Mouse (Mus musculus) stomach, embryonic 14.5 days (tissue): ENCODE data around the gene Galnt10. TPM values are rescaled to one million over a fixed set of nuclear protein-coding genes. Genes with fewer than 3 reads are reported as not detected.

Source experiments
- ATAC-seq: fragments of 200-750 bp; cut with Nextera tagmentation; 2 replicates; pipeline ENCODE4 v1.8.0; 2017; ENCODE audit warnings: low read depth, moderate TSS enrichment; ENCODE audit not compliant: insufficient number of reproducible peaks, insufficient read depth, low FRiP score
- H3K27ac ChIP-seq: fragments of 300-500 bp; sonication (generic); 2 replicates; pipeline ENCODE4 v1.5.1; 2014; ENCODE audit warnings: mild to moderate bottlenecking, low read length, moderate library complexity, mixed read lengths
- H3K27me3 ChIP-seq: fragments of 300-500 bp; sonication (generic); 2 replicates; pipeline ENCODE4 v1.6.1; 2014; ENCODE audit warnings: low read length, control low read depth, mixed read lengths; ENCODE audit not compliant: control insufficient read depth, insufficient read depth
- H3K36me3 ChIP-seq: fragments of 300-500 bp; sonication (generic); 2 replicates; pipeline ENCODE4 v1.6.1; 2014; ENCODE audit warnings: mild to moderate bottlenecking, control low read depth, low read length, moderate library complexity, mixed read lengths; ENCODE audit not compliant: control insufficient read depth, insufficient read depth
- H3K4me1 ChIP-seq: fragments of 300-500 bp; sonication (generic); 2 replicates; pipeline ENCODE4 v1.6.1; 2014; ENCODE audit warnings: low read length, control low read depth, mixed read lengths; ENCODE audit not compliant: control insufficient read depth, insufficient read depth
- H3K4me2 ChIP-seq: fragments of 300-500 bp; sonication (generic); replicated peaks from 2 replicates; pipeline ENCODE4 v1.6.1; 2014; ENCODE audit warnings: low read depth, low read length, control low read depth
- H3K4me3 ChIP-seq: fragments of 300-500 bp; sonication (generic); 2 replicates; pipeline ENCODE4 v1.5.1; 2014; ENCODE audit warnings: low read depth, low read length, control low read depth
- H3K9ac ChIP-seq: fragments of 300-500 bp; sonication (generic); replicated peaks from 2 replicates; pipeline ENCODE4 v1.6.1; 2014; ENCODE audit warnings: low read depth, mild to moderate bottlenecking, control low read depth, low read length, moderate library complexity, mixed read lengths
- H3K9me3 ChIP-seq: fragments of 300-500 bp; sonication (generic); 2 replicates; pipeline ENCODE4 v1.6.1; 2016; ENCODE audit warnings: low read depth, low read length, control low read depth; ENCODE audit not compliant: control insufficient read depth
- WGBS: fragments of 180-500 bp; shearing (Covaris S2); extraction: QIAGEN DNeasy Blood & Tissue Kit; methylation state at CpG from one replicate; pipeline ENCODE4 v1.1.7; 2014; 5-methylcytosine and 5-hydroxymethylcytosine counted together
- polyA plus RNA-seq: library from polyadenylated mRNA; unstranded; fragments of >200 nt; fragmentation: Nextera tagmentation; extraction: Ambion mirVana; gene quantifications from 2 replicates; pipeline ENCODE4 v1.2.1, GENCODE M21; 2014

The Galnt10 gene
- polyA plus RNA-seq, 1 experiment from 2014 or later, result 8.4 TPM

DNA sequence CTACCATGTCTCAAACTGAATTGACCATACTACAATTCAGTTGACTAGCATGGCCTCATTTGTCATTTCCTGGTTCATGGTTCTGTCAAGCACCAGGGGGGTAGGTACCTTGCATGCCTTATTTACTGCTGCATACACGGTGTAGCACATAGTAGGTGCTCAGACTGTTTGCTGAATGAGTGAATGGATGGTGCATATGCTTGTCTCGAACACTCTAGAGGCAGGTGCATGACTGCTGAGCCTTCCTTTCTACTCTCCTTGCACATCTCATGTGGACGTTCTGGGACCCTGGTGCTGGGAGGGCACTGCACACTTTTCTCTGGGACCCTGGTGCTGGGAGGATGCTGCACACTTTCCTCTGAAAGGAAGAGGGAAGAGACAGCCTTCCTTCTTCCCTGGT is 13.0 kb downstream of the Galnt10 start:
- H3K9ac ChIP-seq, result no peak overlapping the region
- no peaks in the 10 kb centered on the region for H3K36me3 ChIP-seq
- peaks cover 37% of the 10 kb centered on the region for H3K4me1 ChIP-seq
- no peak for ATAC-seq
- H3K4me2 ChIP-seq, result no peak overlapping the region
- no peaks in the 10 kb centered on the region for H3K9me3 ChIP-seq
- H3K4me3 ChIP-seq, result no peak overlapping the region
- H3K27ac ChIP-seq, result no peak overlapping the region
- 78% methylated on average over 3 of the region's 3 CpGs for WGBS
- H3K27me3 ChIP-seq, result no peaks in the 10 kb centered on the region

DNA sequence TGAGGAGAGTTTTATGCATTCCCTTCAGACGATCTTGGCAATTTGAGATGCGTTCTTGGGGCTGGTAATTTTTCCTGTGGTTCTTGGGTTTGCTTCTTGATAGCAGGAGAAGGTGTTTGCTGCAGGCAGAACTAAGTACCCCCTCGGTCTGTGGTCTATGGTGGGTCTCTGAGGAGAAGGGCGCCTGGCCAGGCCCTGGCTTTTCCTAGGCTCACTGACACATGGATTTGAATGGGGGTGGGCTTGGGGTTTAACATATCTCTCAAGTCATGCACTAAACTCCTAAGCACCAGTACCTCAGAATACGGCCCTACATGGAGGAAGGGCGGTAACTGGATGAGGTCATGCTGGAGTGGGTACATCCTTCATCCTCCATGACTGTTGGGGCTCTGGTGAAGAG is 13.5 kb downstream of the Galnt10 start:
- H3K9ac ChIP-seq, result no peak overlapping the region
- 86% methylated on average over 6 of the region's 6 CpGs for WGBS
- no peak overlapping the region for H3K27ac ChIP-seq
- no peaks in the 10 kb centered on the region for H3K9me3 ChIP-seq
- no peaks in the 10 kb centered on the region for H3K36me3 ChIP-seq
- ATAC-seq, result no peak
- H3K27me3 ChIP-seq, result no peaks in the 10 kb centered on the region
- no peak overlapping the region for H3K4me2 ChIP-seq
- H3K4me3 ChIP-seq, result no peak overlapping the region
- H3K4me1 ChIP-seq, result peaks cover 35% of the 10 kb centered on the region

DNA sequence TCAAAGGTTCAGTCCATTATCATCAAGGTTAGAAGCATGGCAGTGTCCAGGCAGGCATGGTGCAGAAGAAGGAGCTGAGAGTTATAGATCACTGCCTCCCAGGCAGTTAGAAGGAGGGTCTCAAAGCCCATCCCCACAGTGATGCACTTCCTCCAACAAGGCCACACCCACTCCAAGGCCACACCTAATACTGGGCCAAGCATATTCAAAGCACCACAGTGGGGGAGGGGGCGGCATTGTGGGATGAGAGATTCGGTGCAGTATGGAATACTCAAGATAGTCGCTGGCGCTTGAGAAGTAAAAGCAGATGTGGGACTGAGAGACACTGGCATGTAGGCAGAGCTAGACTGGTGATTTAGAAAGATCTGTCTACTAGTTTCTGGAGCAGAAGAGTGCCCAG is 14.9 kb downstream of the Galnt10 start:
- Histone ChIP-seq H3K4me3 (no peak overlapping the region), H3K27me3 (no peaks in the 10 kb centered on the region), H3K4me2 (no peak overlapping the region), H3K36me3 (no peaks in the 10 kb centered on the region), H3K27ac (no peak overlapping the region), H3K4me1 (peaks cover 21% of the 10 kb centered on the region; the same call in 1 of the 2 replicates), H3K9ac (no peak overlapping the region), H3K9me3 (no peaks in the 10 kb centered on the region)
- ATAC-seq, result no peak
- WGBS, result 94% methylated on average over 4 of the region's 4 CpGs

DNA sequence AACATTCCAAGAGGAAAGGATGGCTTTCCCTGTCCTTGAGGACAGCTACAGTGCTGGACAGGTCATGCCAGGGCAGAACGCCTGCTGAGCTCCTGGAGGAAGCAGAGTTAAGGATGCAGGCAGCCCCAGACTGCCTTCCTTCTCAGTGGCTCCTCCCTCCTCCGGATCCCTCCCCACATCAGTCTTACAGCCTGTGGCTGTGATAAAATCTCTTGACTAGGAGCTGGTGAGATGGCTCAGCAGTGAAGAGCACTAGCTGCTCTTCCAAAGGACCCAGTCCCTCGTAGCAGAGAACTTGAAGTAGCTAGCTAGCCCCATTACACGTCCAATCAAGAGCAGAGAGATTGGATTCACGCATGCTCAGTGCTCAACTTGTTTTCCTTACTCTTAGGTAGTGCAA is 15.6 kb downstream of the Galnt10 start:
- WGBS, result 49% methylated on average over 5 of the region's 5 CpGs
- Histone ChIP-seq H3K27ac (no peak overlapping the region), H3K9me3 (no peaks in the 10 kb centered on the region), H3K36me3 (no peaks in the 10 kb centered on the region), H3K9ac (no peak overlapping the region), H3K27me3 (no peaks in the 10 kb centered on the region), H3K4me2 (no peak overlapping the region), H3K4me3 (no peak overlapping the region), H3K4me1 (peaks cover 19% of the 10 kb centered on the region; the same call in 1 of the 2 replicates)
- ATAC-seq, result no peak

DNA sequence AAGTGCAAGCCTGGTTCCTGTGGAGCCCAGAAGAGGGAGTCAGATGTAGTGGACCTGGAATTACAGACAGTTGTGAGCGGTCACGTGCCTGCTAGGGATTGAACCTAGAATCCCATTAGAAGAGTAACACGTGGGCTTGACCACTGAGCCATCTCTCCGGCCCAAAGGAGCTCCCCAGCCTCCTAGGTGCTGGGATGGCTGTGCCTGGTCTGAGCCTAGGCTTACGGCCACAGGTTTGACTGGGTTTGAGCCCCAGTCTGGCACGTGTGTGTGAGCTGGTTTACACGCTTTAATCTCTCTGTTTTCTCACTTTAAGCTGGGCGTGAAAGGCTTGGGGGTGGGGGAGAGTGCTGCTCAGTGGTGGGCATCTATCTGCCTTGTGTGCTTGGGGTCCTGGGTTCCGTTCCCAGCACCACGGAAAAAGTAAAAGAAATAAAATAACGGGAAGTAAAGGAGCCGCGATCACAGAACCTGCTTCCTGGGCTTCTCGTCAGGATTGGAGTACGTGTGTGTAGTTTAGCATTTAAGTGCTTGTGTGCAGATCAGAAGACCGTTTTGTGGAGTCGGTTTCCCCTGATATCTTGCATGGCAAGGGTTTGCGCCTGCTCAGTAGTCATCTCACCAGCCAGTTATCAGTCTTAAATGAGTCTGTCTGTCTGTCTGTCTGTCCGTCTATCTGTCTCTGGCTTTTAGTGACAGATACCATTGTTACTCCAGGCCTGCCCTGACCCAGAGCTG is 16.4 kb downstream of the Galnt10 start:
- ATAC-seq, result no peak
- Histone ChIP-seq H3K9ac (no peak overlapping the region), H3K4me3 (no peak overlapping the region), H3K27me3 (no peaks in the 10 kb centered on the region), H3K27ac (no peak overlapping the region), H3K4me2 (no peak overlapping the region), H3K9me3 (no peaks in the 10 kb centered on the region), H3K36me3 (no peaks in the 10 kb centered on the region), H3K4me1 (peaks cover 10% of the 10 kb centered on the region; the same call in 1 of the 2 replicates)
- whole genome bisulfite sequencing, result 89% methylated on average over 19 of the region's 19 CpGs

DNA sequence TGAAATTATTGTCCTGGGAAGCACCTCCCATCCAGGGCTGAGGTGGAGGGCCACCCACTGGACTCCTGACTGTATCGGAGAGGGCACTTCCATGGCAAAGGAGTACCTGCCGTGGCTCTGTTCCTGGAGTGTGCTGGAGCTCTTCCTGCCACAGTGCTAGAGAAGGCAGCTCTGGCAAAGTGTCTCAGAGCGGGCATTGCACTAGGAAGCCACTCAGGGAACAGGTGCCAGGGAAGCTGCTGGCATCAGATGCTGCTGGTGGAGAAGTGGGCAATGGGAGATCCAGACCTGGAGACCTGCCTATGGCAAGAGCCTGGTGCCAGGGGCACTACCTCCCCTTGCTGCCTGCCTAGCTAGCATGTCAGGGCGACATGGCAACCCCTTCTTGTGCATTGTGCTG is 17.0 kb downstream of the Galnt10 start:
- H3K4me2 ChIP-seq, result no peak overlapping the region
- no peak overlapping the region for H3K27ac ChIP-seq
- no peaks in the 10 kb centered on the region for H3K27me3 ChIP-seq
- no peaks in the 10 kb centered on the region for H3K9me3 ChIP-seq
- no peak overlapping the region for H3K9ac ChIP-seq
- H3K4me3 ChIP-seq, result no peak overlapping the region
- H3K36me3 ChIP-seq, result no peaks in the 10 kb centered on the region
- 0 out of 2 replicates have a peak, but pooled peaks cover 5% of the 10 kb centered on the region for H3K4me1 ChIP-seq
- WGBS, result 81% methylated on average over 4 of the region's 4 CpGs
- no peak for ATAC-seq

DNA sequence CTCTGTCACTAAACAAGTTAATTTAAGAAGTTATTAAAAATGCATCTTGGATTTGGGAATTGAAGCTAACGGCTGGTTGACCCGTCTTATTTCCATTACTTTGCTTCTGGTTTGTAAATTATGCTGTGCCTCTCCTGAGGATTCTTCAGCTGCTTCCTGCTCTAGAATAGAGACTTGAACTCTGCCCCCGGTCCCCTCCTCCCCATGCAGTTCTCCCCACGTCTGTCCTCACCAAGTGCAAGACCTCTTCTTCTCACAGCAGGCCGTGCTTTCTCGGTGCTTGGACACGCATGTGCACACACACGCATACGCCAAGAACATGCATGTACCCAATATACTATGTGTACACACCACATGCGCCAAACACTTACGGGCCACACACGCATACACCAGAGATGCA is 18.0 kb downstream of the Galnt10 start:
- no peak for ATAC-seq

DNA sequence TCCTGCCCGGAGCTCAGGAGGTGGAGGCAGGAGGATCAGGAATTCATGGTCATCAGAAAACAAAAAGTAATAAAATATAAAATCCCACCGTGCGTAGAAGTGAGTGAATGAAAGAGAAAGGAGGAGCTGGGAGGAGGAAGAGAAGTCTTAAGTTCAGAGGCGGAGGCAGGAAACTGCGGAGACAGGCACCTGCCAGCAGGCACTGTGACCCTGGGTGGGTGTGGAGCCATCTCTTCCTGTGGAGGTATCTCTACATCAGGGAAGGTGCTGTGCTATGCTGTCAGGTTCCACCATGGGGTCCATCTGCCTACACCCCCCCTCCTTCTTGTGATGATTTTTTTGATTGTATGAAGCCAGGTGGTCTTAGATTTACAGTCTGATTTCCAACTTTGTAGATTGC is 19.5 kb downstream of the Galnt10 start:
- H3K9ac ChIP-seq, result no peak overlapping the region
- H3K9me3 ChIP-seq, result no peaks in the 10 kb centered on the region
- no peaks in the 10 kb centered on the region for H3K36me3 ChIP-seq
- no peak overlapping the region for H3K4me3 ChIP-seq
- no peak overlapping the region for H3K4me2 ChIP-seq
- no peaks in the 10 kb centered on the region for H3K27me3 ChIP-seq
- no peak overlapping the region for H3K27ac ChIP-seq
- no peak for ATAC-seq
- H3K4me1 ChIP-seq, result 0 out of 2 replicates have a peak, but pooled peaks cover 5% of the 10 kb centered on the region
- 84% methylated on average over 5 of the region's 5 CpGs for WGBS

More for the DNA sequence above, 18.0 kb downstream of the Galnt10 start:
- WGBS, result 84% methylated on average over 12 of the region's 12 CpGs
- Histone ChIP-seq H3K4me1 (0 out of 2 replicates have a peak, but pooled peaks cover 5% of the 10 kb centered on the region), H3K4me3 (no peak overlapping the region), H3K4me2 (no peak overlapping the region), H3K9me3 (no peaks in the 10 kb centered on the region), H3K36me3 (no peaks in the 10 kb centered on the region), H3K9ac (no peak overlapping the region), H3K27me3 (no peaks in the 10 kb centered on the region), H3K27ac (no peak overlapping the region)

DNA sequence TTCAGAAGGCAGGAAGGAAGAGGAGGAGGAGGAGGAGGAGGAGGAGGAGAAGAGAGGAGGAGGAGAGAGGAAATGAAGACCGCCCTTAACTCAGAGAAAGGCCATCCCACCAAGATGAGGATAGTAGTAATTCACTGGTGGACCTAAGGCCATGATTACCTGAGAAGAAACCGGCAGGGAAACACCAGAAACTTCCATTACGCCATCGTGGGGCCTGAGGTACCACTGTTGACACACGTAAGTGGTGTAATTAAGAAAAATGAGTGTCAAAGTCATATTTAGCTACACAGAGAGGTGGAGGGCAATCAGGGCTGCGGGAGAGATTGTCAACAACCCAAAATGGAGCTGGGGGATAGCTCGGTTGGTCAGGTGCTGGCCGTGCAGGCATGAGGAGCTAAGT is 23.0 kb downstream of the Galnt10 start:
- WGBS, result 80% methylated on average over 8 of the region's 8 CpGs
- H3K4me2 ChIP-seq, result no peak overlapping the region
- H3K36me3 ChIP-seq, result no peaks in the 10 kb centered on the region
- H3K27ac ChIP-seq, result no peak overlapping the region
- H3K27me3 ChIP-seq, result no peaks in the 10 kb centered on the region
- no peak for ATAC-seq
- H3K4me1 ChIP-seq, result peaks cover 16% of the 10 kb centered on the region
- no peak overlapping the region for H3K4me3 ChIP-seq
- no peaks in the 10 kb centered on the region for H3K9me3 ChIP-seq
- no peak overlapping the region for H3K9ac ChIP-seq
